In the genomic region with DNA sequence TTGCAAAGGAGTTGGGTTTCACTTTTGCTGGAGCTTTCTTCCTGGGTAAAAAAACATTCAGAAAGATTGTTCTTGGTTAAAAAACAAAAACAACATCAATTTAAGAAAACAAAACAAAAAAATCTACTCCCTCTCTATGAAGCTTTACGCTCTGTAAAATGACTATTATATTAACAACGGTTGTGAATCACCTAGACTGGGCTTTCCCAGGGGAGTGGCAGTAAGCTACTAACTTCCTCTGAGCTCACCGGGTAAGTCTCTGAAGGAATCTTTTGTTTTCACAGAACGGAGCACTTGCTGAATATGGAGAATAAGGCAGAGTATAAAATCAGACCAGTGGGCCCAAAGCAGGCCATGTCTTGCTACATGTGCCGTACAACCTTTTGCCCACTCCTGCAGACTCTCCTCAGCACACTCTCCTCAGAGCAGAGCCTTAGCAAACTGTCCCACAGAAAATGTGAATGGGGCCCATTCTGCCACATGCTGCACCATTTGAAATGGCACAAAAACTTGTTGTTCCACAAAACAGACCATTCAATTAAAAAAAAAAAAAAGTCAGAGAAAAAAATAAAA, we compare ENCODE assay signal across 11 mouse cellular contexts.
DNase-seq lines count a peak whose midpoint lies in the region; ATAC-seq and TF ChIP-seq lines count a peak whose summit lies in the region.
"Had no signal": no experiment of that assay in that cellular context is flagged by ENCODE, and none has a peak within 500 bp of the region (broad histone marks: within the 10 kb centered on the region; RNA-seq: fewer than 3 reads in every experiment).

No protein-coding gene starts in this region.

- no peak for TF ChIP-seq CTCF in intestine, postnatal 0 days (IDR thresholded peaks at IDR 0.05; ENCODE audit: low read depth)

- 53% methylated on average over 5 of the region's 5 CpGs for WGBS in limb, embryonic 11.5 days
- 52% methylated on average over 5 of the region's 5 CpGs for WGBS in intestine, postnatal 0 days

- no peaks in the 10 kb centered on the region for H3K36me3 ChIP-seq in megakaryocyte, embryonic 14.5 days (replicated peaks; ENCODE audit: low read length)
- H3K36me3 ChIP-seq in limb, embryonic 11.5 days (ENCODE audit: control insufficient read depth, insufficient read depth, low read length) = no peaks in the 10 kb centered on the region
- no peaks in the 10 kb centered on the region for H3K36me3 ChIP-seq in intestine, postnatal 0 days (ENCODE audit: control insufficient read depth, insufficient read depth)

- H3K4me2 ChIP-seq in limb, embryonic 11.5 days (ENCODE audit: low read depth, severe bottlenecking) = no peak overlapping the region
- no peak overlapping the region for H3K4me2 ChIP-seq in intestine, postnatal 0 days (replicated peaks; ENCODE audit: low read depth)

- ATAC-seq in CD4-positive, CD25-positive, alpha-beta regulatory T cell, adult 4 months = no peak
- ATAC-seq in megakaryocyte, adult 5-6 weeks (ENCODE audit: poor library complexity, severe bottlenecking) = no peak
- ATAC-seq in limb, embryonic 11.5 days (ENCODE audit: insufficient number of reproducible peaks, low FRiP score, low TSS enrichment, low read depth) = no peak
- ATAC-seq in intestine, postnatal 0 days = no peak
- ATAC-seq: Patski had no signal

- H3K9ac ChIP-seq in limb, embryonic 11.5 days (ENCODE audit: low read length) = no peak overlapping the region
- H3K9ac ChIP-seq in intestine, postnatal 0 days (ENCODE audit: low read depth, low read length) = no peak overlapping the region

- H3K27ac ChIP-seq in limb, embryonic 11.5 days (replicated peaks; ENCODE audit: low read depth, low read length) = peak overlapping the region; percentile 62; the same call in 1 of the 2 replicates
- no peak overlapping the region for H3K27ac ChIP-seq in intestine, postnatal 0 days (ENCODE audit: low read depth, low read length)

- no peaks in the 10 kb centered on the region for H3K9me3 ChIP-seq in megakaryocyte, embryonic 14.5 days
- no peaks in the 10 kb centered on the region for H3K9me3 ChIP-seq in limb, embryonic 11.5 days (ENCODE audit: control insufficient read depth, low read length)
- no peaks in the 10 kb centered on the region for H3K9me3 ChIP-seq in intestine, postnatal 0 days (ENCODE audit: control insufficient read depth)

- peaks cover 9% of the 10 kb centered on the region; the same call in 1 of the 2 replicates for H3K4me1 ChIP-seq in megakaryocyte, embryonic 14.5 days
- H3K4me1 ChIP-seq in limb, embryonic 11.5 days (ENCODE audit: control insufficient read depth, insufficient read depth, low read length) = no peaks in the 10 kb centered on the region
- no peaks in the 10 kb centered on the region for H3K4me1 ChIP-seq in intestine, postnatal 0 days (replicated peaks; ENCODE audit: control insufficient read depth, insufficient read depth, low read length)

- no peaks in the 10 kb centered on the region for H3K27me3 ChIP-seq in megakaryocyte, embryonic 14.5 days (replicated peaks)
- H3K27me3 ChIP-seq in limb, embryonic 11.5 days (ENCODE audit: control insufficient read depth, insufficient read depth, low read length) = no peaks in the 10 kb centered on the region
- H3K27me3 ChIP-seq in intestine, postnatal 0 days (replicated peaks; ENCODE audit: control insufficient read depth, insufficient read depth, low read length) = no peaks in the 10 kb centered on the region

- H3K4me3 ChIP-seq in megakaryocyte, embryonic 14.5 days (replicated peaks) = peak overlapping the region; percentile 18
- H3K4me3 ChIP-seq in limb, embryonic 11.5 days (ENCODE audit: low read depth, low read length) = no peak overlapping the region
- H3K4me3 ChIP-seq in intestine, postnatal 0 days (ENCODE audit: low read depth, low read length) = no peak overlapping the region

- peak; percentile 1 for DNase-seq in CD4-positive, CD25-positive, alpha-beta regulatory T cell, adult 2 months (ENCODE audit: low read depth, low spot score)
- DNase-seq in limb, embryonic 11.5 days (ENCODE audit: low spot score) = no peak
- DNase-seq in urinary bladder, postnatal 14 days (ENCODE audit: low spot score) = no peak
- no peak for DNase-seq in adrenal gland, postnatal 14 days
- DNase-seq: layer of hippocampus, postnatal 36 days; lung, postnatal 10 days had no signal
